Mouse (Mus musculus) limb, embryonic 14.5 days (tissue): Measurements from ENCODE around the gene Dvl1. TPM values are rescaled to one million over a fixed set of nuclear protein-coding genes. Genes with fewer than 3 reads are reported as not detected.
A peak's percentile ranks its signal among the peaks of the same experiment; 100 is the strongest.

Experiments used
- ATAC-seq: fragments of 200-750 bp; cut with Nextera tagmentation; 2 replicates; pipeline ENCODE4 v1.8.0; 2017; ENCODE audit warnings: low read depth, moderate number of reproducible peaks, moderate TSS enrichment; ENCODE audit not compliant: low FRiP score
- DNase-seq: peaks from one replicate; pipeline ENCODE4 v3.0.0-alpha.2; 2015; ENCODE audit warnings: low spot score
- H3K27ac ChIP-seq: fragments of 300-500 bp; sonication (generic); replicated peaks from 2 replicates; pipeline ENCODE4 v1.5.1; 2014; ENCODE audit warnings: low read depth, mild to moderate bottlenecking, low read length, moderate library complexity, mixed read lengths
- H3K27me3 ChIP-seq: fragments of 300-500 bp; sonication (generic); 2 replicates; pipeline ENCODE4 v1.6.1; 2014; ENCODE audit warnings: low read length, mixed read lengths; ENCODE audit not compliant: control insufficient read depth, insufficient read depth
- H3K36me3 ChIP-seq: fragments of 300-500 bp; sonication (generic); 2 replicates; pipeline ENCODE4 v1.6.1; 2014; ENCODE audit warnings: mild to moderate bottlenecking, low read length, moderate library complexity, mixed read lengths; ENCODE audit not compliant: control insufficient read depth, insufficient read depth
- H3K4me1 ChIP-seq: fragments of 300-500 bp; sonication (generic); 2 replicates; pipeline ENCODE4 v1.6.1; 2014; ENCODE audit warnings: antibody characterized with exemption, low read length, mixed read lengths; ENCODE audit not compliant: control insufficient read depth, insufficient read depth
- H3K4me2 ChIP-seq: fragments of 300-500 bp; sonication (generic); replicated peaks from 2 replicates; pipeline ENCODE4 v1.6.1; 2014; ENCODE audit warnings: low read depth, mild to moderate bottlenecking, low read length, moderate library complexity; ENCODE audit not compliant: severe bottlenecking
- H3K4me3 ChIP-seq: fragments of 300-500 bp; sonication (generic); replicated peaks from 2 replicates; pipeline ENCODE4 v1.5.1; 2014; ENCODE audit warnings: low read length
- H3K9ac ChIP-seq: fragments of 300-500 bp; sonication (generic); 2 replicates; pipeline ENCODE4 v1.6.1; 2014; ENCODE audit warnings: mild to moderate bottlenecking, low read depth, low read length, moderate library complexity; ENCODE audit not compliant: severe bottlenecking
- H3K9me3 ChIP-seq: fragments of 300-500 bp; sonication (generic); 2 replicates; pipeline ENCODE4 v1.6.1; 2016; ENCODE audit warnings: low read length; ENCODE audit not compliant: control insufficient read depth
- POLR2A ChIP-seq: fragments of 200-500 bp; IDR thresholded peaks from 2 replicates; pipeline ENCODE4 v1.8.0; 2012; ENCODE audit warnings: inconsistent platforms, mild to moderate bottlenecking, moderate library complexity, borderline replicate concordance; ENCODE audit not compliant: insufficient read depth, insufficient read length; ENCODE audit errors: extremely low read depth
- WGBS: fragments of 180-500 bp; shearing (Covaris S2); extraction: QIAGEN DNeasy Blood & Tissue Kit; methylation state at CpG from one replicate; pipeline ENCODE4 v1.1.7; 2014; 5-methylcytosine and 5-hydroxymethylcytosine counted together
- polyA plus RNA-seq, 2 experiments: library from polyadenylated mRNA; depleted of rRNA in 1 of 2; stranded (reverse) in 1 of 2; unstranded in 1 of 2; fragments of >200 nt; fragmentation: Nextera tagmentation in 1 of 2; extraction: Ambion mirVana in 1 of 2; gene quantifications; 2 replicates each; pipeline versions ENCODE4 v1.2.1 to v1.2.3; 2012 to 2014

Gene Dvl1
- polyA plus RNA-seq, 2 experiments = 17.4 to 92.9 TPM

- WGBS = 3% methylated on average over 41 of the region's 69 CpGs
- H3K4me3 ChIP-seq = peak overlapping the region; percentile 76
- no peak for TF ChIP-seq POLR2A
- DNase-seq (no peak), ATAC-seq (no peak; the same call in none of the 2 replicates)
- peak overlapping the region; percentile 92 for H3K4me2 ChIP-seq
- peaks cover 16% of the 10 kb centered on the region for H3K36me3 ChIP-seq
- peaks cover 12% of the 10 kb centered on the region; the same call in 1 of the 2 replicates for H3K4me1 ChIP-seq
- H3K27me3 ChIP-seq = no peaks in the 10 kb centered on the region
- no peaks in the 10 kb centered on the region for H3K9me3 ChIP-seq
- peak overlapping the region; percentile 76 for H3K9ac ChIP-seq
- 0 out of 2 replicates have a peak overlapping the region, but pooled peaks have one; percentile 38 for H3K27ac ChIP-seq
These were observed 570 bp downstream of the Dvl1 start for GRCm38 (mm10) chr4:155847591-155848352.

GRCm38 (mm10) chr4:155848434-155849095 is 1.4 kb downstream of the Dvl1 start:
- no peaks in the 10 kb centered on the region for H3K27me3 ChIP-seq
- no peak overlapping the region for H3K27ac ChIP-seq
- peak overlapping the region; percentile 76 for H3K4me3 ChIP-seq
- H3K9me3 ChIP-seq = no peaks in the 10 kb centered on the region
- peak overlapping the region; percentile 29; the same call in 1 of the 2 replicates for H3K9ac ChIP-seq
- peaks cover 12% of the 10 kb centered on the region; the same call in 1 of the 2 replicates for H3K4me1 ChIP-seq
- ATAC-seq = no peak
- DNase-seq = no peak
- WGBS = 66% methylated on average over 7 of the region's 7 CpGs
- no peak for TF ChIP-seq POLR2A
- H3K4me2 ChIP-seq = peak overlapping the region; percentile 92
- H3K36me3 ChIP-seq = peaks cover 9% of the 10 kb centered on the region

- H3K27me3 ChIP-seq = no peaks in the 10 kb centered on the region
- peaks cover 12% of the 10 kb centered on the region; the same call in 1 of the 2 replicates for H3K4me1 ChIP-seq
- no peak overlapping the region for H3K4me2 ChIP-seq
- WGBS = 76% methylated on average over 2 of the region's 2 CpGs
- no peak overlapping the region for H3K9ac ChIP-seq
- TF ChIP-seq POLR2A = no peak
- no peaks in the 10 kb centered on the region for H3K9me3 ChIP-seq
- H3K4me3 ChIP-seq = no peak overlapping the region
- no peak overlapping the region for H3K27ac ChIP-seq
- no peak for DNase-seq
- peaks cover 7% of the 10 kb centered on the region for H3K36me3 ChIP-seq
- ATAC-seq = no peak
These were observed 2.2 kb downstream of the Dvl1 start for GRCm38 (mm10) chr4:155849391-155849790.

- TF ChIP-seq POLR2A = no peak
- 94% methylated on average over 3 of the region's 3 CpGs for WGBS
These were observed 2.7 kb downstream of the Dvl1 start for GRCm38 (mm10) chr4:155849792-155850451.

GRCm38 (mm10) chr4:155851368-155851767 is 4.2 kb downstream of the Dvl1 start:
- Histone ChIP-seq H3K36me3 (peaks cover 20% of the 10 kb centered on the region), H3K9me3 (no peaks in the 10 kb centered on the region), H3K4me3 (no peak overlapping the region), H3K27ac (no peak overlapping the region), H3K9ac (no peak overlapping the region), H3K4me1 (peaks cover 12% of the 10 kb centered on the region; the same call in 1 of the 2 replicates), H3K4me2 (no peak overlapping the region), H3K27me3 (no peaks in the 10 kb centered on the region)
- no peak for ATAC-seq
- 88% methylated on average over 3 of the region's 3 CpGs for WGBS
- no peak for DNase-seq
- TF ChIP-seq POLR2A = no peak

More at GRCm38 (mm10) chr4:155849792-155850451, 2.7 kb downstream of the Dvl1 start:
- ATAC-seq = no peak
- Histone ChIP-seq H3K9me3 (no peaks in the 10 kb centered on the region), H3K36me3 (peaks cover 8% of the 10 kb centered on the region; the same call in 1 of the 2 replicates), H3K9ac (no peak overlapping the region), H3K27me3 (no peaks in the 10 kb centered on the region), H3K4me2 (no peak overlapping the region), H3K4me1 (peaks cover 12% of the 10 kb centered on the region; the same call in 1 of the 2 replicates), H3K4me3 (no peak overlapping the region), H3K27ac (no peak overlapping the region)
- no peak for DNase-seq
